Mouse (Mus musculus): ENCODE measurements at regions not wholly inside any gene's neighbourhood (a gene's known extent, or its start where the extent isn't known, plus 50 kb on each side); places are given as distances from the start of the nearest gene placed in this dataset.

DNA sequence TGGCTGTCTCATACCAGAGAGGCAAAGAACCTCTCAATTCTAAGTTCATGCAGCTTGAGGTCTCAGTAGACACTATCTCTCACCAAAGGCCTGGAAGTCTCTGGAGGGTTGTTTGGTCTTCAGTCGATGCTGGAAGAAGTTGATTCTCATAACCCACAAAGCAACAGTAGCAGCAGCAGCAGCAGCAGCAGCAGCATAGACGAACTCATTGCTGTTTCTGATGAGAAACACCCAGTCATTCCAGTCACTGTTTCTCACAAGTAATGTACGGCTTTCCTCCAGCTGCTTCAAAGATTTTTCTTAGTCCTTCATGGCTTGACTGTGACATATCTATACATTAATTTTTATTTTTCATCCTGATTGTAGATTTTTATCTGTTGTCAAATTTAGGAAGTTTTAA is 298.1 kb upstream of the Hnrnpa3 start:
- TF ChIP-seq EP300 (optimal IDR thresholded peaks at IDR 0.05) (no peak), CTCF (IDR thresholded peaks at IDR 0.05; ENCODE audit: low read depth) (no peak)
- Histone ChIP-seq H3K4me3 (ENCODE audit: low read depth, low read length) (no peak overlapping the region), H3K36me3 (ENCODE audit: control insufficient read depth, insufficient read depth, low read length) (no peaks in the 10 kb centered on the region), H3K9ac (ENCODE audit: low read length) (no peak overlapping the region), H3K4me2 (replicated peaks; ENCODE audit: low read depth) (no peak overlapping the region), H3K4me1 (replicated peaks; ENCODE audit: control insufficient read depth, insufficient read depth) (no peaks in the 10 kb centered on the region), H3K27ac (replicated peaks) (no peak overlapping the region), H3K27me3 (ENCODE audit: control insufficient read depth, insufficient read depth, low read length) (no peaks in the 10 kb centered on the region), H3K9me3 (ENCODE audit: control insufficient read depth, low read length) (no peaks in the 10 kb centered on the region)
- ATAC-seq (ENCODE audit: low FRiP score, low TSS enrichment) (no peak), DNase-seq (ENCODE audit: low spot score) (no peak)
- 76% methylated on average over 3 of the region's 3 CpGs for WGBS

DNA sequence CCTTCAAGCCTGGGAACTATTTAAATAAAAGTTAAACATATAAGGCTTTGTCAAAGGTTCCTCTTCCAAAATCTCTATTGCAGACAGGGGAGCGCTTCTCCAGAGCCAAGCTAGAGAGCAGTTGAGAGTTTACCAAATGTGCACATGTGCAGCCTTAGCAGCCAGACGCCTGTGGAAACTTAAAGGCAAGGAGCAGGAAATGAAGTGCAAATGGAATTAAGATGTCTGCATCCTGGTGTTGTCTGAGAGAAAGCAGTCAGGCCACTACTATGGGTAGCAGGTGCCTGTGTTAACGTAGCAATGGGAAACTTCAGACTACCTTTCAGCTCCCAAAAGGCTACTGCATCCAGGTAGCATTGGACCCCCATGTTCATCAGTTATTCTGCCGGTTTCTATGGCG is 282.4 kb upstream of the Hnrnpa3 start:
- no peaks in the 10 kb centered on the region for H3K9me3 ChIP-seq (ENCODE audit: control insufficient read depth, low read length)
- no peaks in the 10 kb centered on the region for H3K4me1 ChIP-seq (replicated peaks; ENCODE audit: control insufficient read depth, insufficient read depth)
- H3K4me2 ChIP-seq (replicated peaks; ENCODE audit: low read depth), result no peak overlapping the region
- whole genome bisulfite sequencing, result 79% methylated on average over 5 of the region's 5 CpGs
- H3K27ac ChIP-seq (replicated peaks), result no peak overlapping the region
- TF ChIP-seq EP300 (optimal IDR thresholded peaks at IDR 0.05) (no peak), CTCF (IDR thresholded peaks at IDR 0.05; ENCODE audit: low read depth) (no peak)
- ATAC-seq (ENCODE audit: low FRiP score, low TSS enrichment) (no peak), DNase-seq (ENCODE audit: low spot score) (no peak)
- H3K27me3 ChIP-seq (ENCODE audit: control insufficient read depth, insufficient read depth, low read length), result no peaks in the 10 kb centered on the region
- no peak overlapping the region for H3K4me3 ChIP-seq (ENCODE audit: low read depth, low read length)
- no peaks in the 10 kb centered on the region for H3K36me3 ChIP-seq (ENCODE audit: control insufficient read depth, insufficient read depth, low read length)
- H3K9ac ChIP-seq (ENCODE audit: low read length), result no peak overlapping the region

DNA sequence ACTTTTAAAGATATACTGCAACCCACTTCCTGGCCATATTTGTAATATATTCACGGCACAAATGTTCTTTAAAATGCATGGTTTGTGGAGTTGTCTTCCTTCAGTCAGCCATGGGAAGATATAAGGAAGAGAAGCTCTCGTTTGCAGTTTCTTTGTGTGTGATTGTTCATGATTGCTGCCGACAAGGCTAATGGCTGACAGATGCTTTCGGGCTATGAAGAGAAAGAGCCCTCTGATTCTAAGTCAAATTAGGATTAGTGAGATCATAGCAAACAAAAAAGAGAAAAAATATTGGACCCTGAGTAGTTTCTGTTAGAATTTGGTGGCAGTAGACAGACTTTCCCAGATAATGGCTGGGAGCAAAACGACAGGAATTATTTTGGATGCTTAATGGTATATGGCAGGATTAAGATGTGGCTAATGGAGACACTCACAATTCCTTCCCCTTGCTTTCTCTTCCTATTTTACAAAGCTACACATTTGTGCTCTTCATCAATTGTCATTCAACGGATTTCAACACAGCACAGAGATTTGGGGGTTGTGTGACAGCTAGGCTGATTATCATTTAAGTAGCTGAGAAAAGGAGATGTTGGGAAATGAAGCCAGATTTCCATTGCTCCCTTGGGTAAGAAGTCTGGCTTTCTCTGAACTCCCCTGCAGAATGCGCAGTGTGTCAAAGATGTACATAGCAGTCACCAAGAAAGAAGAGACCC is 273.4 kb upstream of the Hnrnpa3 start:
- H3K9ac ChIP-seq (ENCODE audit: low read length), result no peak overlapping the region
- no peak overlapping the region for H3K4me2 ChIP-seq (replicated peaks; ENCODE audit: low read depth)
- no peaks in the 10 kb centered on the region for H3K27me3 ChIP-seq (ENCODE audit: control insufficient read depth, insufficient read depth, low read length)
- H3K36me3 ChIP-seq (ENCODE audit: control insufficient read depth, insufficient read depth, low read length), result no peaks in the 10 kb centered on the region
- H3K27ac ChIP-seq (replicated peaks), result no peak overlapping the region
- TF ChIP-seq EP300 (optimal IDR thresholded peaks at IDR 0.05) (no peak), CTCF (IDR thresholded peaks at IDR 0.05; ENCODE audit: low read depth) (no peak)
- ATAC-seq (ENCODE audit: low FRiP score, low TSS enrichment) (no peak), DNase-seq (ENCODE audit: low spot score) (no peak)
- no peaks in the 10 kb centered on the region for H3K9me3 ChIP-seq (ENCODE audit: control insufficient read depth, low read length)
- no peaks in the 10 kb centered on the region for H3K4me1 ChIP-seq (replicated peaks; ENCODE audit: control insufficient read depth, insufficient read depth)
- WGBS, result 60% methylated on average over 7 of the region's 7 CpGs
- H3K4me3 ChIP-seq (ENCODE audit: low read depth, low read length), result no peak overlapping the region

DNA sequence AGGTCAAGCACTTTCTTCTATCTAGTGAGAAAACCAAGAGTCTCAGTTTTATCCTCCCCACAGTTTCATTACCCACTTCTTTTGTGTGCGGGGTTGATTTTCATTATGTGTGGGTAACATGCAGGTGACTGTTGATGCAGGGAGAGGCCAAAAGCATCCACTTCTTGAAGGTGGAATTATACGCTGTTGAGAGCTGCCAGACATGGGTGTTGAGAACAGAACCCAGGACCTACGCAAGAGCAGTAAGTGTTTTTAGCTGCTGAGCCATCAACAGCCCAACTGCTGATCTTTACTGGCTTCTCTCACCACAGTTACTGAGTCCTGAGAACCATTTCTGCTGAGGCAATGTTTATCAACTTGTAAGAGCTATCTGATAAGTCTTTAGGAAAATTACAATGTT is 272.4 kb upstream of the Hnrnpa3 start:
- Histone ChIP-seq H3K4me3 (ENCODE audit: low read depth, low read length) (no peak overlapping the region), H3K9ac (ENCODE audit: low read length) (no peak overlapping the region), H3K36me3 (ENCODE audit: control insufficient read depth, insufficient read depth, low read length) (no peaks in the 10 kb centered on the region), H3K4me1 (replicated peaks; ENCODE audit: control insufficient read depth, insufficient read depth) (no peaks in the 10 kb centered on the region), H3K9me3 (ENCODE audit: control insufficient read depth, low read length) (no peaks in the 10 kb centered on the region), H3K27me3 (ENCODE audit: control insufficient read depth, insufficient read depth, low read length) (no peaks in the 10 kb centered on the region), H3K4me2 (replicated peaks; ENCODE audit: low read depth) (no peak overlapping the region), H3K27ac (replicated peaks) (no peak overlapping the region)
- WGBS, result 91% methylated on average over 3 of the region's 3 CpGs
- no peak for TF ChIP-seq EP300 (optimal IDR thresholded peaks at IDR 0.05)
- TF ChIP-seq CTCF (IDR thresholded peaks at IDR 0.05; ENCODE audit: low read depth), result no peak
- no peak for ATAC-seq (ENCODE audit: low FRiP score, low TSS enrichment)
- DNase-seq (ENCODE audit: low spot score), result no peak

DNA sequence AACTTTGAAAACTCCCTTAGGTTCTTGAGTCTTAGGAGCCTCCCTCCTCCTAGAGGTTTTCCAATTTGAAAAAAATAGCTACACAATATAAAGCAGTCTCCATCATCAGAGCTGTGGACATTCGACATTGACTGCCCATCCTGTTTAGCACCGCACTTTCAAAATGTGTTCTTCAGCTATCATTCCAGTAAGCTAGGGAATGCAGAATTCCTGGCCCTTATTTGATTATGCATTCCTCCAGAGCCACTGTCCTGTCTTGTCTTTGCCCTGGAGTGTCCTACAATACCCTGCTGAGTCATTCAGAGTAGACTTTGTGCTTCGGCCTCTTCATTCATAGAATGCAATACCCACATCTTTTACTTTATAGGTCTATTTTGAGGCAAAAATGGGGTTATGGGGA is 267.0 kb upstream of the Hnrnpa3 start:
- Histone ChIP-seq H3K4me2 (replicated peaks; ENCODE audit: low read depth) (no peak overlapping the region), H3K27ac (replicated peaks) (no peak overlapping the region), H3K9ac (ENCODE audit: low read length) (no peak overlapping the region), H3K27me3 (ENCODE audit: control insufficient read depth, insufficient read depth, low read length) (no peaks in the 10 kb centered on the region), H3K9me3 (ENCODE audit: control insufficient read depth, low read length) (no peaks in the 10 kb centered on the region), H3K4me3 (ENCODE audit: low read depth, low read length) (no peak overlapping the region), H3K36me3 (ENCODE audit: control insufficient read depth, insufficient read depth, low read length) (no peaks in the 10 kb centered on the region), H3K4me1 (replicated peaks; ENCODE audit: control insufficient read depth, insufficient read depth) (no peaks in the 10 kb centered on the region)
- ATAC-seq (ENCODE audit: low FRiP score, low TSS enrichment) (no peak), DNase-seq (ENCODE audit: low spot score) (no peak)
- no peak for TF ChIP-seq CTCF (IDR thresholded peaks at IDR 0.05; ENCODE audit: low read depth)
- no peak for TF ChIP-seq EP300 (optimal IDR thresholded peaks at IDR 0.05)
- 85% methylated on average over 3 of the region's 3 CpGs for WGBS

DNA sequence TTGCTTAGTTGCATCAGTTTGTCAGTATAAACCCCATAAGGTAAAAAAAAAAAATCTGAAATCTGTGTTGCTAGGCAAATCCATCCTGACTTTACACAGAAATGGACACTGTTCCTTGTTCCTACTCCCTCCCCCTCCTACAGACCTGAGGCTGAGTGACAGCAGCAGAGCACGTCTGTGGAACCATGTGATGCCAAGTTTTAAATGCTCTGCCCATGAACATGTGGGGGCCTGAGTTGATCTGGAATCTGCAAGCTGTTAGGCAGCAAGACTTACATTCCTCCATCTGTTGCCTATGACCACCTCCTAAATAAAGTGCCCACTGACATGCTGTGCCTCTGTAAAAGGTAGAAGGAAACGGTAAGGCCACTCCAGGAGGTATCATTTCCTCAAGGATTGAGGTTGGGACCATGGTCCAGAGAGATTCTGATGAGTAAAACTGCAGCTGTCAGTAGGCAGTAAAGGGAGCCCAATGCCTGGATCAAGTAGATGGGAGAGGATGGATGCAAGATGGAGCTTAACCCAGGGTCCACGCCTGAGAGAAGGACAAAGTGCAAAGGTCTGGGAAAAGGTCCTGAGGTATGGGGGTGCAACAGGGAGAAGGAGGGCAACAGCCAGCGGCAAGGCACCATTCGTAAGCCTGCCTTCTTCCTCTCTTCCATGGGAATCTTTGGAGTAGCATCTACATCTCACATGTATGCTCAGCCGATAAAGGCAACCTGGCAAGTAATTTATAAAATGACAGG is 264.0 kb upstream of the Hnrnpa3 start:
- Histone ChIP-seq H3K27me3 (ENCODE audit: control insufficient read depth, insufficient read depth, low read length) (no peaks in the 10 kb centered on the region), H3K9me3 (ENCODE audit: control insufficient read depth, low read length) (no peaks in the 10 kb centered on the region), H3K4me3 (ENCODE audit: low read depth, low read length) (no peak overlapping the region), H3K4me1 (replicated peaks; ENCODE audit: control insufficient read depth, insufficient read depth) (no peaks in the 10 kb centered on the region), H3K4me2 (replicated peaks; ENCODE audit: low read depth) (no peak overlapping the region), H3K36me3 (ENCODE audit: control insufficient read depth, insufficient read depth, low read length) (no peaks in the 10 kb centered on the region), H3K27ac (replicated peaks) (no peak overlapping the region), H3K9ac (ENCODE audit: low read length) (no peak overlapping the region)
- no peak for TF ChIP-seq EP300 (optimal IDR thresholded peaks at IDR 0.05)
- no peak for TF ChIP-seq CTCF (IDR thresholded peaks at IDR 0.05; ENCODE audit: low read depth)
- 75% methylated on average over 6 of the region's 6 CpGs for WGBS
- no peak for ATAC-seq (ENCODE audit: low FRiP score, low TSS enrichment)
- DNase-seq (ENCODE audit: low spot score), result no peak

Measured in stomach, postnatal 0 days (tissue).